Mouse (Mus musculus) bone marrow, adult 2 months (tissue): ENCODE measurements at regions not wholly inside any gene's neighbourhood (a gene's known extent, or its start where the extent isn't known, plus 50 kb on each side); places are given as distances from the start of the nearest gene placed in this dataset.

ENCODE experiments used
- CTCF ChIP-seq: fragments of 200-500 bp; IDR thresholded peaks from 2 replicates; pipeline ENCODE4 v1.5.1; 2011; ENCODE audit warnings: low read length, control low read depth; ENCODE audit not compliant: control insufficient read depth, insufficient read depth
- POLR2A ChIP-seq: fragments of 200-500 bp; IDR thresholded peaks from 2 replicates; pipeline ENCODE4 v1.6.1; 2011; ENCODE audit warnings: low read depth, mild to moderate bottlenecking, control low read depth, low read length, borderline replicate concordance; ENCODE audit not compliant: control insufficient read depth

DNA sequence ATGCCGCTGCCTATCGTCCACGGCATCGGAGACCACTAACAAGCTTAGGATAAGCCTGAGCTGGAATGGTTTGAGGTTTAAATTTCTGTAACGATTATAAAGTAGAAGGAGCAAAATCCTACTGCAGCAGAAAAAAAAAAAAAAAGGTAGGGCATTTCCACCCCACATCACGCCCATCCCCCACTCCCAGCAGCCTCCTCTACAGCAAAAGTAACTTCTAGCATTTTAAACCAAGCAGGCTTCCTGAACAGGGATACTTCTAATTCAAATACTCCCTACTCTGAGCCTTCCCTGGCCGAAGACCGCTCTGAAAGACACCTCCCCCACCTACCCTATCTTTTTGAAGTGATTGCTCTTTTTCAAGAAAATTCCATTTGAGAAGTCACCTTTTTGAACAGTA lies 59.2 kb upstream of the Ccdc39 start:
- TF ChIP-seq POLR2A (no peak), CTCF (no peak)
